Mouse (Mus musculus): ENCODE results near the gene Hps3. TPM values are rescaled to one million over a fixed set of nuclear protein-coding genes. Genes with fewer than 3 reads are reported as not detected.
A peak's percentile ranks its signal among the peaks of the same experiment; 100 is the strongest.

Gene Hps3
- total and polyA plus RNA-seq, 2 experiments from 2014 or later = 9.4 to 11.0 TPM

- no peak overlapping the region for H3K9ac ChIP-seq (replicated peaks; ENCODE audit: low read depth, low read length)
- WGBS = 54% methylated on average over 5 of the region's 5 CpGs
- H3K36me3 ChIP-seq (replicated peaks; ENCODE audit: control insufficient read depth, insufficient read depth, low read length) = no peaks in the 10 kb centered on the region
- ATAC-seq (ENCODE audit: insufficient read depth, low read depth) (no peak), DNase-seq (ENCODE audit: low spot score) (no peak)
- H3K27ac ChIP-seq (ENCODE audit: low read depth) = peak overlapping the region; percentile 61
- H3K9me3 ChIP-seq (replicated peaks; ENCODE audit: control insufficient read depth, low read length) = no peaks in the 10 kb centered on the region
- H3K4me3 ChIP-seq (ENCODE audit: low read depth, low read length) = no peak overlapping the region
- no peak for TF ChIP-seq EP300 (IDR thresholded peaks at IDR 0.05; ENCODE audit: low read depth)
- no peak for TF ChIP-seq CTCF (IDR thresholded peaks at IDR 0.05; ENCODE audit: low read depth)
- H3K27me3 ChIP-seq (ENCODE audit: control insufficient read depth, insufficient read depth, low read length) = no peaks in the 10 kb centered on the region
- H3K4me2 ChIP-seq (ENCODE audit: low read depth, low read length) = no peak overlapping the region
- H3K4me1 ChIP-seq (ENCODE audit: control insufficient read depth, insufficient read depth) = peaks cover 10% of the 10 kb centered on the region; the same call in 1 of the 2 replicates
Measured at GRCm38 (mm10) chr3:19965239-19965638, 69.9 kb downstream of the Hps3 start.

GRCm38 (mm10) chr3:19964625-19965188 is 70.4 kb downstream of the Hps3 start:
- Histone ChIP-seq H3K4me3 (ENCODE audit: low read depth, low read length) (no peak overlapping the region), H3K4me1 (ENCODE audit: control insufficient read depth, insufficient read depth) (peaks cover 10% of the 10 kb centered on the region; the same call in 1 of the 2 replicates), H3K27ac (ENCODE audit: low read depth) (peak overlapping the region; percentile 61), H3K4me2 (ENCODE audit: low read depth, low read length) (no peak overlapping the region), H3K27me3 (ENCODE audit: control insufficient read depth, insufficient read depth, low read length) (no peaks in the 10 kb centered on the region), H3K9me3 (replicated peaks; ENCODE audit: control insufficient read depth, low read length) (no peaks in the 10 kb centered on the region), H3K9ac (replicated peaks; ENCODE audit: low read depth, low read length) (no peak overlapping the region), H3K36me3 (replicated peaks; ENCODE audit: control insufficient read depth, insufficient read depth, low read length) (no peaks in the 10 kb centered on the region)
- ATAC-seq (ENCODE audit: insufficient read depth, low read depth) (peak; percentile 74), DNase-seq (ENCODE audit: low spot score) (peak; percentile 81)
- no peak for TF ChIP-seq CTCF (IDR thresholded peaks at IDR 0.05; ENCODE audit: low read depth)
- peak; percentile 76 for TF ChIP-seq EP300 (IDR thresholded peaks at IDR 0.05; ENCODE audit: low read depth)
- WGBS = 4% methylated on average over 2 of the region's 2 CpGs

- ATAC-seq (ENCODE audit: insufficient read depth, low read depth) = no peak
- peaks cover 19% of the 10 kb centered on the region for H3K4me1 ChIP-seq (ENCODE audit: control insufficient read depth, insufficient read depth)
- H3K4me2 ChIP-seq (ENCODE audit: low read depth, low read length) = no peak overlapping the region
- H3K27ac ChIP-seq (ENCODE audit: low read depth) = no peak overlapping the region
- H3K9me3 ChIP-seq (replicated peaks; ENCODE audit: control insufficient read depth, low read length) = no peaks in the 10 kb centered on the region
- no peak overlapping the region for H3K4me3 ChIP-seq (ENCODE audit: low read depth, low read length)
- no peaks in the 10 kb centered on the region for H3K36me3 ChIP-seq (replicated peaks; ENCODE audit: control insufficient read depth, insufficient read depth, low read length)
- H3K27me3 ChIP-seq (ENCODE audit: control insufficient read depth, insufficient read depth, low read length) = no peaks in the 10 kb centered on the region
- H3K9ac ChIP-seq (replicated peaks; ENCODE audit: low read depth, low read length) = no peak overlapping the region
- WGBS = 83% methylated on average over 3 of the region's 3 CpGs
- DNase-seq (ENCODE audit: low spot score) = no peak
- no peak for TF ChIP-seq CTCF (IDR thresholded peaks at IDR 0.05; ENCODE audit: low read depth)
- no peak for TF ChIP-seq EP300 (IDR thresholded peaks at IDR 0.05; ENCODE audit: low read depth)
Measured at GRCm38 (mm10) chr3:19962769-19963513, 72.2 kb downstream of the Hps3 start.

- ATAC-seq (ENCODE audit: insufficient read depth, low read depth) = no peak
- 71% methylated on average over 2 of the region's 2 CpGs for WGBS
- no peaks in the 10 kb centered on the region for H3K36me3 ChIP-seq (replicated peaks; ENCODE audit: control insufficient read depth, insufficient read depth, low read length)
Measured at GRCm38 (mm10) chr3:19961341-19961740, 73.8 kb downstream of the Hps3 start.

GRCm38 (mm10) chr3:19960570-19961114 is 74.5 kb downstream of the Hps3 start:
- no peaks in the 10 kb centered on the region for H3K36me3 ChIP-seq (replicated peaks; ENCODE audit: control insufficient read depth, insufficient read depth, low read length)
- peak overlapping the region; percentile 52 for H3K27ac ChIP-seq (ENCODE audit: low read depth)
- peaks cover 23% of the 10 kb centered on the region for H3K4me1 ChIP-seq (ENCODE audit: control insufficient read depth, insufficient read depth)
- peak; percentile 54 for DNase-seq (ENCODE audit: low spot score)
- H3K9ac ChIP-seq (replicated peaks; ENCODE audit: low read depth, low read length) = no peak overlapping the region
- H3K4me3 ChIP-seq (ENCODE audit: low read depth, low read length) = no peak overlapping the region
- WGBS = 43% methylated on average over 3 of the region's 3 CpGs
- no peak for ATAC-seq (ENCODE audit: insufficient read depth, low read depth)
- TF ChIP-seq CTCF (IDR thresholded peaks at IDR 0.05; ENCODE audit: low read depth) (no peak), EP300 (IDR thresholded peaks at IDR 0.05; ENCODE audit: low read depth) (no peak)
- H3K9me3 ChIP-seq (replicated peaks; ENCODE audit: control insufficient read depth, low read length) = no peaks in the 10 kb centered on the region
- no peak overlapping the region for H3K4me2 ChIP-seq (ENCODE audit: low read depth, low read length)
- H3K27me3 ChIP-seq (ENCODE audit: control insufficient read depth, insufficient read depth, low read length) = no peaks in the 10 kb centered on the region

More at GRCm38 (mm10) chr3:19961341-19961740, 73.8 kb downstream of the Hps3 start:
- no peaks in the 10 kb centered on the region for H3K9me3 ChIP-seq (replicated peaks; ENCODE audit: control insufficient read depth, low read length)
- peaks cover 22% of the 10 kb centered on the region for H3K4me1 ChIP-seq (ENCODE audit: control insufficient read depth, insufficient read depth)
- no peak for DNase-seq (ENCODE audit: low spot score)
- TF ChIP-seq EP300 (IDR thresholded peaks at IDR 0.05; ENCODE audit: low read depth) (no peak), CTCF (IDR thresholded peaks at IDR 0.05; ENCODE audit: low read depth) (no peak)
- H3K27ac ChIP-seq (ENCODE audit: low read depth) = no peak overlapping the region
- H3K9ac ChIP-seq (replicated peaks; ENCODE audit: low read depth, low read length) = no peak overlapping the region
- H3K4me2 ChIP-seq (ENCODE audit: low read depth, low read length) = no peak overlapping the region
- no peaks in the 10 kb centered on the region for H3K27me3 ChIP-seq (ENCODE audit: control insufficient read depth, insufficient read depth, low read length)
- H3K4me3 ChIP-seq (ENCODE audit: low read depth, low read length) = no peak overlapping the region

Measured in heart, postnatal 0 days (tissue).